Mouse (Mus musculus): Measurements from ENCODE around the gene Dtd1.
A peak's percentile ranks its signal among the peaks of the same experiment; 100 is the strongest.

Gene Dtd1

DNA sequence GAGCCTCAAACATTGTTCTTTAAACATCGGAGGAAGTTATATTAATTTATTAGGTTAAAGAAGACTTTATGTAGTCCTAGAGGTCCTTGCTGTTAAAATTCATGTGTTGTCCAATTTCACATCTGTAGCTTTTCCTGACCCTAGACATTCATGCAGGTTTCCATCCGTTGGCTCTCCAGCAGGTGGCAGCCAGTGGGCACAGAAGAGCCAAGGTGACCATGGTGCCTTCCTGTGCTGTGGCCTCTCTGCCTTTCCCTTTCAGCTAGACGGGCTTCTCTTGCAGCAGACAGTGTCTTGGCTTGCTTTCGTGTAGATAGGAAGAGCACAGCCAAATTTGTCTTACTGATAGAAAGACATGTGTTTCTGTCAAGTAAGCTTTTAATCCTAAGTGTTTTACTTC is 39.0 kb downstream of the Dtd1 start:
- peak in 1 of 2 experiments; percentile 32 for DNase-seq (ENCODE audit: low spot score in 2 of 2)

DNA sequence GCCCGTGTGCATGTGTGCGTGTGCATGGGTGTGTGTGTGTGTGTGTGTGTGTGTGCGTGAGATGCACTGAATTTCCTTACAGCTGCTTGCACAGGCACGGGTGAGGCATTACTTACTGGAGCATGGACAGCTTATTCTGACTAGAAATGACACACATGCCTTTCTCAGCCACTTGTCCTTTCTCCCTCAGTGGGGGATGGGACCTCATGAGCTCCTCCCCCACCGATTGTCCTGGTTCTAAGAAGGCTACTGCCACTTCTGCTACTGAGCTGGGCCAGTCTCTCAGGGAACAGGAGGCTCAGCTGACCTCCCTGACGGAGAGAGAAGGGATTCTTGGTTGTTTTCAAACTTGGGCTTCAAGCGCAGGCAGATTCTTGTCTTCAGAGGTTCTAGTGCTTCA is 40.4 kb downstream of the Dtd1 start:
- no peak for DNase-seq (ENCODE audit: low spot score in 2 of 2)

DNA sequence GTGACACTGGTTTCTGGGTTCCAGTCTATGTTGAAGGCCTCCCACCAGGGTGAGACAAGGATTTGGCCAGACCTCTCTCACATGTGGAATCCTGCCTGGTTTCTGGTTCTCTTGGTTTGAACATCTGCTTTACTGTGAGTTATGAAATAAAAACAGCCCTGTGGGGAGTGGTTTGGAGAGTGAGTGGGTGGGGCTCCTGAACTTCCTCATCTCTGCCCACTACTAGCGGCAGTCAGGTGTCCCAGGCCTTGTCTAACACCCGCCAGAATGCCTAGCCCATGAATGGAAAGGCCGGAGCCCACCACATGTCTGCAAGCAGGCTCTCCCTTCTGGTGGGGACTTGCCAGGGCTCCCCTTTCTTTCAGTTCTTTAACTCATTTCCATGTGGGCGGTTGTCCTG is 42.3 kb downstream of the Dtd1 start:
- no peak for DNase-seq (ENCODE audit: low spot score in 2 of 2)

DNA sequence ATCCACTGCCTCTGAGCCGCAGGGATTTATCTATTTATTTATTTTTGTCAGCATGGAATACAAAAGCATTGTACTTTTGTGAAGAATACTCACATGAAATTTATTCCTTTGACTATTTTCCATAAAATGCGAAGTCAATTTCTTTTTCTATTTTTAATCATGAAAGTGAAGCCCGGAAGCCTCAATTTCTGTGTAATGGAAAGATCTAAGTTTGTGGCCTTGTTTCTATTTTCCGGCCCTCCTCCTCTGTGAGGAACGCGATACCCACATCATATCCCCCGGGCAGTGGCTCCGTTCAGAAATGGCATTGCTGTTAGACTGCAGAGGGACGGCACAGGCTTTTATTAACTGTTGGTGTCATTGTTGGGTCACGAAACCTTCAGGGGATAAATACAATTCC is 46.7 kb downstream of the Dtd1 start:
- DNase-seq (ENCODE audit: low spot score in 2 of 2): no peak

DNA sequence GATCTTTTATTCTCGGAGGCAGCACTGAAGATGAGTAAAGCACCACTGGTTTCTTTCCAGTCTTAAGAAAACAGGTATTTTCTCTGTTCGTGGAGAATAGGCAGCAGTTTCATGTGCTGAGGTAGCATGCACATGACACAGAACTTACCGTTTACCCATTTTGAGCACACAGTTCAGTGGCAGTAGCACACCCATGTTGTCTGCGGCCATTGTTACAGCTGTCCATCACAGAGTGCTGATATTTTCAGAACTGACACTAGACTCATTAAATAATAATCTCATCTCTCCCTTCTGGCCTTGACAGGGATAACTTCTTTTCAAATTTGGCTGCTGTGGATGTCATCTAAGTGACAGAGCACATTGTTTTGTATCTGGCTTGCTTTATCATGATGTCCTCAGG is 47.5 kb downstream of the Dtd1 start:
- DNase-seq (ENCODE audit: low spot score in 2 of 2): no peak

DNA sequence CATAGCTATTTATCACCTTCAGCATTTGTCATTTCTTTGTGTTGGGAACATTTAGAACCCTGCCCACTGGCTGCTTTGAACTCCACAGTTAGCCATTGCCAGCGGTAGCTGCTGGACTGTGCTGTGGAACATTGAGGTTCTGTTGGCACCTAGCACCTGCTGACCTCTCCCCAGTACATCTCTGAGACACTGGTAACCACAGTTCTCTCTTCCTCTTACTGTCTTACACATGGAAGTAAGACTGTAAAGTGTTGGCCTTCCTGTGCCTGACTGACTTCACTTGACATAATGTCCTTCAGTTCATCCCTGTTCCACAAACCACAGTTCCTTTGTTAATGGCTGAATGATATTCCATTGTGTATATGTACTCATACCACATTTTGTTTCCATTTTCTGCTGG is 50.3 kb downstream of the Dtd1 start:
- DNase-seq (ENCODE audit: low spot score in 2 of 2): no peak

DNA sequence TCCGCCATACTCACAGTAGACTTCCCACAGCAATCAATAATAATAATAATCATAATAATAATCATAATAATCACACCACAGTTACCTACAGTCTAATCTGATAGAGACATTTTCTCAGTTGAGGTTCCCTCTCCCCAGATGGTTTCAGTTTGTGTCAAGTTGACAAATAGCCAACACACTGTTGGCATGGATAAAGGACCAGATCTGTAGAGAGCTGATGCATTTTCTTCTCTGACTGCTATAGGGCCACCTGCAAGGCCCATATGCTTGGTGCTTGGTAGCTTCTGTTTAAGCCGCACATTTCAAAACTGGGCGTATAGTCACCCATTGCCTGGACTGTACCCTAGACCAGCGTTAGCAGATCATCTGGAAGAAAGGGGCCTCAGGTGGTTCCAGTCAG is 53.1 kb downstream of the Dtd1 start:
- no peak for DNase-seq (ENCODE audit: low spot score in 2 of 2)

DNA sequence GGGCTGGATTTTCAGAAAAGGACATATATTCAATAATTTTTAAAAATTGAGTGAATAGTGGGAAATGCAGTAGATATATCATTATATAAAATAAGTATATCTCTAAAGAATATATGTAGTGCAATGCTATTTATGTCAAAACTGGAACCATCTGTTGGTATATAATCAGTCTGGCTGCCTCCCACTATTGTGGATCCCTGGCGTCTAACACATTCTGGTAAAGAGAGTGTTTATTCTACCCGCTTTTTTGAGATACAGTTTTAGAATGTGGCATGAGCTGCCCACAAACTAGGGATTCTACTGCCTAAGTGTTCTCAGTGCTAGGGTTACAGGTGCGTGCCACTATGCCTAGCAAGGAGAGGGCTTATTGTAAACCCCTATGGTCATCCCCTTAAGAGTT is 55.6 kb downstream of the Dtd1 start:
- no peak for DNase-seq (ENCODE audit: low spot score in 2 of 2)

DNA sequence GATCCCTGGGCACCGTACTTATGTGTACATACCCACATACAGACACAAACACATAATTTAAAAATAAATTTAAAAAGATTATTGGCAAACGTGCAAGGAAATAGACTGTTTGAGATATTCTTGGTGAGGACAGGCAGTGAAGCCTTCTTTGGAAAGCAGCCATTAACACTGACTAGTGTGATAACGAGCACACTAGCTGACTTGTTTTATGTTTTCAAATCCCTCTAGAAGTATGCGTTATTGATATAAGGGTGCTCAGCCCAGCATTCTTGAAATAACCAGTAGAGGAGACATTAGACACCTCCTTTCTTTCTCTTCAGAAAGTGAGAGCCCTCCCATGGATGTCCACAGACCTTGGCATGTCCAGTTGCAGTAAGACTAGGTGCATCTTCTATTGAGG is 68.8 kb downstream of the Dtd1 start:
- DNase-seq (ENCODE audit: low spot score in 2 of 2): no peak

DNA sequence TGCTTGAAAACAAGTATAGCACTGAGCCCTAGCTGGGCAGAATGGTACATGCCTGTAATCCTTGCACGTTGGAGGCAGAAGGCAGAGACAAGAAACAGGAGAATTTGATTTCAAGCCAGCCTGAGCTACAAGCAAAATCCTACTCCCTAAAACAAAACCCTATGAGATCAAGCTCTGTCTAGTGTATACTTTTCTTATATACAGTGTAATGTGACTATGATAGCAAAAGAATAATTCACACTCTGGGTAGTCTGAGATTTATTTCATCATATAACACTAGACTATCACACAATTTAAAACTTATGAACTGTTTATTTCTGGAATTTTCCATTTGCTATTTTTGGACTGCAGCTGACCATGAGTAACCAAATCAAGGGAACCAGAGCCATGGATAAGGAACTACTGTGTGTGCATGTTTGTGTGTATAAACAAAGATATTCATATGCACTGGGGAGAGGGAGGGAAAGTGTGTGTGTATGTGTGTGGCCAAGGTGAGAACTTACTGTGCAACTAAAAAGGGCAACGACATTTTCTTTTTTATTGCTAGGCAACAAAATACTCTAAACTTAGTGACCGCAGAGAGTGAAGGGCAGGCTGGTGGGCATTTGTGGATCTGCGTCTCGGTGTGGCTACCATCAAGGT is 70.7 kb downstream of the Dtd1 start:
- DNase-seq (ENCODE audit: low spot score in 2 of 2): no peak

DNA sequence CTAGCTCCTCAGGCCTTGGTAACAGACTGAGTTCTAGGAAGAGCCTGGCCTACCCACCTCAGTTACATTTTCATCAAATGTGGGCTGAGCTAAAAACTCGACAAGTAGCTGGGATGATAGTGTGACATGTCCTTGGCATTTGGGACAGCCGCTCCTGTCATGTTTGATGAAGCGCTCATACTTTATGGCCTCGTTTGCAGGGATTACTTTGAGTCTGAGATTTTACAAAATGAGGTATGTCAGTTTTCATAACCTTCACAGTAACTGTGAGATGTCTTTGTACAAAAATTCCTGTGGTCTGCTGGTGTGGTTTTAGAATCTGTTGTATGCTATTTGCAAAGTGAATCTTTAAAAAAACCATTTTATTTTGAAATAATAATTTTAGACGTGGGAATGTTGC is 72.7 kb downstream of the Dtd1 start:
- no peak for DNase-seq (ENCODE audit: low spot score in 2 of 2)

DNA sequence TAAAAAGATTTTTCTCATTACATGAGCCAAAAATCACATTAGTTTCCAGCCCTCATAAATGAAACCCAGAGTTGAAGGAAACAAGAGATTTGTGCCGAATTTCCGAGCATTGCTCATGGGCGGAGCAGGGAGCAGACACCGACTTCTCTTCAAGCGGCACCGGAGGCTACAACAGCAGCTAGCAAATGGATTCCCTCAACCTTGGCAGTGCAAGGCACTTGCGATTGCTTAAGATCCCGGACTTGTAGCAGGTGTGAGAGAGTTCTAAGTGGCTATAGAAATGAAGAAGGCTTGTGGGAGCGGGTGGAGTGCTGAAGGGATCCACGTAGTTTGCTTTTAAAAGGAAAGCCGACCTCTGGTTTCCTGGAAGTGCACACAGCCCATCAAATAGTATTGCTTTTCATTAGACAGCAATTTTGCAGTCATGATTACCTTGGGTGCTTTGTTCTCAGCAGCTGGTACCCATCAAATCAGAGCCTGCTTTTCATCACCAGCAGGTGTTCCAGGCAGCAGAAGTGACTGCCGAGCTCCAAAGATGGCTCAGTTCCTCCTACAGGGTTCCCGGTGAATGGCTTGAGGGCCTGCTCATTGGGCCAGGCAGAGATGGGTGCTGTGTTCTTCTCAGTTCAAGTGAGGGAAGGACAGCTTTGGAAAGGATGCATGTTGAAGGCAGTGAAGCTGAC is 77.0 kb downstream of the Dtd1 start:
- DNase-seq (ENCODE audit: low spot score in 2 of 2): no peak

DNA sequence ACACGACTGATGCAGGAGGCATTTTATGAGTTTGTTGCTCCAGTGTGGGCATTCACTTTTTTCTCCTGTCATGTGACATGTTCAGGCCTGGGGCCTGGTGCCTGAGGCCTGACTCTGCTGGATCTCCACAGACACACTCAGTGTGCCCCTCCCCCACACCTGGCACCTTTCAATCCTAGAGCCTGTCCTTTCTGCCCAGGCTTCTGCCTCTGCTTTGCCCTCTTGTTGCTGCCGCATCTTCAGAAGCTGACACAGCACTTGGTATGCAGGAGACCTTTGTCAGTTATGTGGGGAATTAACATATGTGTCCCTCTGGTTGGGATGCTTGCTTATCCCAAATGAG is 77.5 kb downstream of the Dtd1 start:
- no peak for DNase-seq (ENCODE audit: low spot score in 2 of 2)

DNA sequence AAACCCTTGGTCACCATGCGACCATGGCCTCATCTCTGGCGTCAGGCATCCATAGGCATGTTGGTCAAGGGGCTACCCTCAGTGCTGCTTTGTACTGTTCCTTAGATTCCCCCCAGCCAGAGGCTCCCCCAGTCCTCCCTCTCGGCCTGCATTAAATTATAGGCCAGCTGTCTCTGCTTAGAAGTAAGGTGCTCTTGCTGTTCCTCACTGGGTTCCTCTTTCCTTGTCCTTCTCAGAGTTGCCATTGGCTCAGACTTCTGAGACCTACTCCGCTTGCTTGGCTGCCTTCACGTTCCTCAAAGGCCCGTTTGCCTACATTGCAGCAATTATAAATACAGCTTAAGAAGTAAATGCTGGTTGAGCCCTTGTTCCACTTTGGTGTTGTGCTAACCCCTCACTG is 79.1 kb downstream of the Dtd1 start:
- DNase-seq (ENCODE audit: low spot score in 2 of 2): no peak

DNA sequence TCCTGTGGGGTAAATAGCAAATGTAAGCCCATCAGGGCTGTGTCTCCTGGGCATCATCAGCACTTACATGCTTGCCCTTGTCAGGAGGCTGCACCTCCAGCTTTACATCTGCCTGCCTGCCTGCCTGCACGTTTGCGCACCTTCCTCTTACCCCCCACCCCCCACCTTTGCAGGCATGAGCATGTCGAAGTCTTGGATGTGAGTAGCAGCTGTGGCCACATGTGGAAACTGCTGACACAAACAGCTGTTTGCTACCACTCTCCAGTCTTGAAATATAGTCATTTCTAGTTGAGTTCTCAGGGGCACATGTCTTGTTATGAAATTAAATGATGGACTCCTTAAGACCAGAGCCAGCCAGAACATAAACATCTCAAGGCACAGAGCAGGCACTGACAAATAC is 79.7 kb downstream of the Dtd1 start:
- DNase-seq (ENCODE audit: low spot score in 2 of 2): no peak

DNA sequence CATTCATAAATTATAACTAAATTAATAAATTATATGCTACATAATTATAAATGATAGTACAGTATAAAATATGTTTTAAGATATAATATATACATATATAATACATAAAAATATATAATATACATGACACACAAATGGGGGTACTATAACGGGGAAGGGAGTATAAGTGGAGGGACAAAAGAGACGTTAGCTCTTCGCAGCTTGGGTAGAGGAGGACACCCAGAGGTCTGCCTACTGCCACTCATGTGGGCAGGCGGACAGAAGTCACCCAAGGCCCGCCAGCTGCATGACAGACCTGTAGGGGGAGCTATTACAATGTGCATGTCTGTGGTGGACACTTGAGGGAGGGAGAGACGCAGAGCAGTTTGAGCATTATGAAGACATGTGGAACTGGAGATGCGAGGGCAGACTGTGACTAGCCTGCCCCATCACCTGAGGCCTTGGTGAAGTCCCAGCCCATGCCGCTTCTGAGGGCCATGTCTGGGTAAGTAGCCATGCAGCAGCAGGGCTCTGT is 92.6 kb downstream of the Dtd1 start:
- DNase-seq (ENCODE audit: low spot score in 2 of 2): no peak

DNA sequence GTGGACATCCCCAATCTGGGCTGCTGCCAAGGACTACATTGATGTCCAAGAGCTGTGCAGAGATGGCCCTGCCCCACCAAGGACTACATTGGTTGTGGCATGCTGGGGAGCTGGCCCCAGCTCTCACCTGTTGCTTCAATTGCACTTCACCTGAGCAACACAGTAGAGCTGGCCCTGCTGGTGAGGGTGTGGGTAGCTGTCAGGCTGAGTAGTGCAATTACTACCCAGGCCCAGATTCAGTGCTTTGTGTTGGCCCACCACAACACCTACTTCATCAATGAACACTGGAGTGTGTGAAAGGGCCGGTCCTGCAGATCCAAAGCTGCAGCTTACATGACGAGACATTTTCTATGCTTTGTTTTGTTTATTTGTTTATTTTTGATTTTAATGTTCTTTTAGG is 93.1 kb downstream of the Dtd1 start:
- DNase-seq (ENCODE audit: low spot score in 2 of 2): no peak

DNA sequence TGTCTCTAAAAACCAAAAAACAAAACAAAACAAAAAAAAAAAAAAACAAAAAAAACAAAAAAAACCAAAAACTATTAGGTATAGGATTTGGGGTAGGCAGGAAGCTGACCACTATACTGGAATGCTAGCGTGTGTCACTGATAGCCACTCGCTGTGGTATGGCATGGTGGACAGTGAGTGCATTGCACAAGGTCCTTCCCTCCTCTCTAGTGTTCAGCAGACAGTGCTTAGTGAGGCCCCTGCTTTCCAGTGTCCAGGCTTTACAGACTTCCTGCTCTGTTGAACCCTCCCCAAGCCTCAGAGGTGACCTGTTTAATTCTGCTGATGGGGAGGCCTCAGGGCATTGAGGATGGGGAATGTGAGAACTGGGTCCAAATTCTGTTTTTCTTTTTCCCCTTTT is 95.2 kb downstream of the Dtd1 start:
- DNase-seq (ENCODE audit: low spot score in 2 of 2): no peak

DNA sequence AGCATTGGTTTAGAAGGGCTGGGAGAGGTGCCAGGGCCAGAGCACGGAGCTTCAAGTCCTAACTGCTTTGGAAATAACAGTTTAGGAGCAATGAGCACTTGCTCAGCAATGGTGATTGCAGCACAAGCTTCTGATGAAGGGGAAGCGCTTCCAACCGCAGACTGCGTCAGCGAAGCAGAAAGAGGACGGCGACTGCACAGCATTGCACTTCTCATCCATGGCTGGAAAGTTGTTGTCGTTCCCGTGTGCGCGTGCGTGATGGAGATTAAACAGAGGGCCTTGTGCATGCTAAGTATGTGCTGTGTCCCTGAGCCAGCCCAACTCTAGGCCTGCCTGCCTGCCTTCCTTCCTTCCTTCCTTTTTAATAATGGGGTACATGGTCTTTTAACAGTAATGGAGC is 98.3 kb downstream of the Dtd1 start:
- no peak for DNase-seq (ENCODE audit: low spot score in 2 of 2)

DNA sequence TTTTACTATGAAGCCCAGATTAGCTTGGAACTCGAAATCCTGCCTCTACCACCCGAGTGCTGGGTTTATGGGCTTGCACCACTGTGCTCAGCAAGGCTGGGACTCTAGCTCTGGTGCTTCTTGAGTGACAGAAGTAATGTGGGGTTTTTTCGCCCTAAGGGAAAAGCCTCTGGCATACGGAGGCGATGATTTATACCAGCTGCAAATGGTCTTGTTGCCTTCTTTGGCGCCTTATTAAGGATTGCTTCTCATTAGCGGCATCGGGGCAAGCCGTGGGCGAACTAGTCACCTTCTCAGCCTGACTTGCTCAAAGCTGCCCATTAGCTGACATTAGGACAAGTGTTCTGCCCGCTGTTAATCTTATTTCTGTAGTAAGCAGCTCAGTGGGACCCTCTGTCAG is 100.9 kb downstream of the Dtd1 start:
- no peak for DNase-seq (ENCODE audit: low spot score in 2 of 2)

DNA sequence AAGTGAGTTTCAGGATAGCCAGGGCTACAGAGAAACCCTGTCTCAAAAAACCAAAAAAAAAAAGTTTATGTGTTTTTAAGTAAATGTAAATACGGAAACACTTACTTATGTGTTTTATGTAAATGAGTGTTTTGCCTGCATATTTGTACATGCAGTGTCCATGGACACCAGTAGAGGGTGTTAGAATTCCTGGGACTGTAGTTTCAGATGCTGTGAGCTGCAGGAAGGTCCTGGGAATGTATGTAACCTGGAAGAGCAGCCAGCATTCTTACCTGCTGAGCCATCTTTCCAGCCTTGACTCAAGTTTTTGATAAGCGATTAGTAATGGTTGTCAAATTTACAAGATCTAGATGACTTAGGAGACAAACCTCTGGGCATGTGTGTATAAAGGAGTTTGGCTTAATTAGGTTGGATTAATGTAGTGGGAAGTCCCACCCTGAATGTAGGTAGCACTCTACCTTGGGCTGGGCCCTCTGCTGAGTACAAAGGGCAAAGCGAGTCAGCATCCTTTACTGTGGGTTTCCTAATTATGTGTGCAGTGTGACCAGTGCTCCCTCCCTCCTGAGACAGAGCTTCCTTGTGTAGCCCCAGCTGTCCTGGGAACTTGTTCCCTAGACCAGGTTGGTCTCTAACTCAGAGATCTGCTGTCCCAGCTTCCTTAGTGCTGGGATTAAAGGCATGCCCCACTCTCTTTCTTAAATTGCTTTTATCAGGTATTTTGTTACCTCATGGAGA is 101.9 kb downstream of the Dtd1 start:
- no peak for DNase-seq (ENCODE audit: low spot score in 2 of 2)

DNA sequence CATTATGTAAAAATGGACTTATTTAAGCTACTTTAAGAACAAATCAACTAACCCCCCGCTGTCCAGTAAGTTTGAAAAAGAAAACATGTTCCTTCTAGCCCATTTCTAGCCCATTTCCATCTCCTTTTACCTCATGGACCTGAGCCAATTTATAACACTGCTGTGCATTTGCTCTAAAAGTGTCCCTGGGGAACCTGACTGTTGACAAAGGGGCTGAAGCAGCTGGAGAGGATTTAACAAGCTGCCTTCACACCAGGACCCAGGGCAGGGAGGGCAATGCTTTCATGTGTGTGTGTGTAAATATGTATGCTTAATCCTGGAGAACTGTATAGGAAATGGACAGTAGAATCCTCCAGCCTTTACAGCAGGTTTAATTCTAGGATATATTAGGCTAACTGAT is 109.6 kb downstream of the Dtd1 start:
- DNase-seq (ENCODE audit: low spot score in 2 of 2): no peak

DNA sequence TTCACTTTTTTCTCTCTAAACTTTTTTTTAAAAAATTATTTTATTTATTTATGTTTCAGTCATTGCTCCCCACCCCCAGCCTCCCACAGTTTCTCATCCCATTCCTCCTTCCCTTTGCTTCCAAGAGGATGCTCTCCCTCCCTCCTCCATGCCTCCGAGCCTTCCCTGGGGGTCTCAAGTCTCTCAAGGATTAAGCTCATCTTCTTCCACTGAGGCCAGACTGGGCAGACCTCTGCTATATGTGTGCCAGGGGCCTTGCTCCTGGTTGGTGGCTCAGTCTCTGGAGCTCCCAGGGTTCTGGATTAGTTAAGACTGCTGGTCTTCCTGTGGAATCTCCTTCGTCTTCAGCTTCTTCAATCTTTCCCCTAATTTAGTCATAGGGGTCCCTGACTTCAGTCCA is 110.0 kb downstream of the Dtd1 start:
- no peak for DNase-seq (ENCODE audit: low spot score in 2 of 2)
